Mouse (Mus musculus) cortical plate, adult 2 months (tissue): ENCODE results near the gene Insm1.

Source experiments
- CTCF ChIP-seq: fragments of 200-500 bp; IDR thresholded peaks from 2 replicates; pipeline ENCODE4 v1.5.1; 2011; ENCODE audit warnings: mild to moderate bottlenecking, control low read depth, low read length; ENCODE audit not compliant: insufficient read depth; ENCODE audit errors: extremely low read depth
- POLR2A ChIP-seq: fragments of 200-500 bp; IDR thresholded peaks from 2 replicates; pipeline ENCODE4 v1.6.1; 2011; ENCODE audit warnings: mild to moderate bottlenecking, low read length, control low read depth; ENCODE audit not compliant: insufficient read depth; ENCODE audit errors: extremely low read depth

DNA sequence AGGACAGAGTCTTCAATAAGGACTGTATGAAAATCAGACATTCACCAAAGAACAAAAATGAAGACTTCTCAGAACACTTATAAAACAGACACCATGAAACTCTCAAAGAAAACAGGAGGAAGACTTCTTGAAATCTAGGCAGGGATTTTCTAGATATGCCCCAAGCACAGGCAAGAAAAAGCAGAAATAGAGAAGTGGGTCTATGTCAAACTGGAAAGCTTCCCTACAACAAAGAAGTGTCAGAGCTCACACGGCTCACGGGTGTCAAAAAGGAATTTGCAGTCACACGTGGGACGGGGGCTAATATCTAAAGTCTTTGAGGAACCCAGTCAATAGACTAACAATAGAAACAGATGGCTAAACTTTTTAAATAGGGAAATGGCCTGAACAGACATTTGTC lies 10.8 kb upstream of the Insm1 start:
- TF ChIP-seq CTCF (no peak), POLR2A (no peak)
